Mouse (Mus musculus) liver, embryonic 14.5 days (tissue): ENCODE measurements around the gene Cfap74. TPM values are rescaled to one million over a fixed set of nuclear protein-coding genes. Genes with fewer than 3 reads are reported as not detected.
"Not testable (repeated sequence)": the region's sequence is repeated elsewhere in the genome, so short reads cannot be mapped to it uniquely, and the experiment has no call there.

Experiments used
- ATAC-seq: fragments of 200-750 bp; cut with Nextera tagmentation; 2 replicates; pipeline ENCODE4 v1.8.0; 2017; ENCODE audit warnings: moderate number of reproducible peaks, mild to moderate bottlenecking, moderate library complexity; ENCODE audit not compliant: insufficient read depth
- DNase-seq, 3 experiments: peaks; one replicate each; pipeline ENCODE4 v3.0.0-alpha.2; 2012 to 2013; ENCODE audit warnings: low read depth in 3 of 3, low spot score in 3 of 3
- H3K27ac ChIP-seq: fragments of 300-500 bp; sonication (generic); 2 replicates; pipeline ENCODE4 v1.5.1; 2014; ENCODE audit warnings: moderate library complexity, mild to moderate bottlenecking, control low read depth, inconsistent platforms
- H3K27me3 ChIP-seq: fragments of 300-500 bp; sonication (generic); 2 replicates; pipeline ENCODE4 v1.6.1; 2014; ENCODE audit warnings: mild to moderate bottlenecking, low read length, moderate library complexity; ENCODE audit not compliant: control insufficient read depth, insufficient read depth
- H3K36me3 ChIP-seq: fragments of 300-500 bp; sonication (generic); replicated peaks from 2 replicates; pipeline ENCODE4 v1.6.1; 2014; ENCODE audit warnings: low read depth; ENCODE audit not compliant: control insufficient read depth, insufficient read depth
- H3K4me1 ChIP-seq, 2 experiments: fragments of 200-500 bp in 1 of 2; fragments of 300-500 bp in 1 of 2; sonication (generic) in 1 of 2; replicated peaks; 2 replicates each; pipeline ENCODE4 v1.6.1; 2012 to 2014; ENCODE audit warnings: antibody characterized with exemption in 1 of 2, inconsistent platforms in 1 of 2, low read length in 1 of 2; ENCODE audit not compliant: control insufficient read depth in 2 of 2, insufficient read depth in 2 of 2
- H3K4me2 ChIP-seq: fragments of 300-500 bp; sonication (generic); 2 replicates; pipeline ENCODE4 v1.6.1; 2014; ENCODE audit warnings: low read depth, mild to moderate bottlenecking, control low read depth, moderate library complexity
- H3K4me3 ChIP-seq, 2 experiments: fragments of 200-500 bp in 1 of 2; fragments of 300-500 bp in 1 of 2; sonication (generic) in 1 of 2; 2 replicates each; pipeline ENCODE4 v1.5.1; 2012 to 2014; ENCODE audit warnings: low read depth in 2 of 2, low read length in 2 of 2, mild to moderate bottlenecking in 2 of 2, control low read depth in 1 of 2, inconsistent platforms in 1 of 2, moderate library complexity in 1 of 2; ENCODE audit not compliant: insufficient read depth in 1 of 2
- H3K9ac ChIP-seq: fragments of 300-500 bp; sonication (generic); replicated peaks from 2 replicates; pipeline ENCODE4 v1.6.1; 2014; ENCODE audit warnings: mild to moderate bottlenecking, control low read depth, moderate library complexity
- H3K9me3 ChIP-seq: fragments of 300-500 bp; sonication (generic); 2 replicates; pipeline ENCODE4 v1.6.1; 2016; ENCODE audit warnings: low read length, mixed read lengths; ENCODE audit not compliant: control insufficient read depth
- CTCF ChIP-seq: IDR thresholded peaks from 2 replicates; pipeline ENCODE4 v1.5.1; 2016; ENCODE audit warnings: antibody characterized with exemption, low read depth, control low read depth
- EP300 ChIP-seq: IDR thresholded peaks from 2 replicates; pipeline ENCODE4 v1.6.1; 2016; ENCODE audit warnings: antibody characterized with exemption, low read depth
- WGBS: fragments of 180-500 bp; shearing (Covaris S2); extraction: QIAGEN DNeasy Blood & Tissue Kit; methylation state at CpG from one replicate; pipeline ENCODE4 v1.1.7; 2014; ENCODE audit not compliant: insufficient replicate concordance; 5-methylcytosine and 5-hydroxymethylcytosine counted together
- polyA plus RNA-seq, 2 experiments: library from polyadenylated mRNA; depleted of rRNA in 1 of 2; stranded (reverse) in 1 of 2; unstranded in 1 of 2; fragments of >200 nt; fragmentation: Nextera tagmentation in 1 of 2; extraction: Ambion mirVana in 1 of 2; gene quantifications; 2 replicates each; pipeline versions ENCODE4 v1.2.1 to v1.2.3; 2012 to 2014

The Cfap74 gene
- polyA plus RNA-seq, 2 experiments, result 0.03 to 0.08 TPM

DNA sequence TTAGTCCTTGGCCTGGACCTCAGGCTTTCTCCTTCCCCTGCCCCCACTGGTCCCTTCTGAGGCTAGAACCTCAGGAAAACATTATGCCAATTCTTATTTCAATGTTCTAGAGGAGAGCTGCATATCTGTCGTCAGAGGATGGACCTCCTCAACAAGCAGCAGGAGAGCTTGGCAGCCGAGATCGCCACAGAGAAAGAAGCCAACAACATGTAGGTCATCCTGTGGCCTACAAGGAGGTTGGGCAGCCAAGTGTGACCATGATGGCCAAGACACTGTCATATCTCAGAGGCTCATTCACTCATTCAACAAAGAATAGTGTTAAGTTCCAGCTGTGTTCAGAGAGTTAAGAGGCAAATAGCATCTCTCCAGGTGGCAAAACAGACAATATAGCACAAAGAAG is 11.1 kb downstream of the Cfap74 start:
- Histone ChIP-seq H3K4me3 (no peak overlapping the region), H3K9me3 (no peaks in the 10 kb centered on the region), H3K4me2 (no peak overlapping the region), H3K9ac (no peak overlapping the region), H3K36me3 (no peaks in the 10 kb centered on the region), H3K27ac (no peak overlapping the region), H3K27me3 (no peaks in the 10 kb centered on the region), H3K4me1 (no peaks in the 10 kb centered on the region)
- DNase-seq (no peak), ATAC-seq (no peak)
- 60% methylated on average over 3 of the region's 3 CpGs for WGBS
- TF ChIP-seq CTCF, result no peak
- no peak for TF ChIP-seq EP300

DNA sequence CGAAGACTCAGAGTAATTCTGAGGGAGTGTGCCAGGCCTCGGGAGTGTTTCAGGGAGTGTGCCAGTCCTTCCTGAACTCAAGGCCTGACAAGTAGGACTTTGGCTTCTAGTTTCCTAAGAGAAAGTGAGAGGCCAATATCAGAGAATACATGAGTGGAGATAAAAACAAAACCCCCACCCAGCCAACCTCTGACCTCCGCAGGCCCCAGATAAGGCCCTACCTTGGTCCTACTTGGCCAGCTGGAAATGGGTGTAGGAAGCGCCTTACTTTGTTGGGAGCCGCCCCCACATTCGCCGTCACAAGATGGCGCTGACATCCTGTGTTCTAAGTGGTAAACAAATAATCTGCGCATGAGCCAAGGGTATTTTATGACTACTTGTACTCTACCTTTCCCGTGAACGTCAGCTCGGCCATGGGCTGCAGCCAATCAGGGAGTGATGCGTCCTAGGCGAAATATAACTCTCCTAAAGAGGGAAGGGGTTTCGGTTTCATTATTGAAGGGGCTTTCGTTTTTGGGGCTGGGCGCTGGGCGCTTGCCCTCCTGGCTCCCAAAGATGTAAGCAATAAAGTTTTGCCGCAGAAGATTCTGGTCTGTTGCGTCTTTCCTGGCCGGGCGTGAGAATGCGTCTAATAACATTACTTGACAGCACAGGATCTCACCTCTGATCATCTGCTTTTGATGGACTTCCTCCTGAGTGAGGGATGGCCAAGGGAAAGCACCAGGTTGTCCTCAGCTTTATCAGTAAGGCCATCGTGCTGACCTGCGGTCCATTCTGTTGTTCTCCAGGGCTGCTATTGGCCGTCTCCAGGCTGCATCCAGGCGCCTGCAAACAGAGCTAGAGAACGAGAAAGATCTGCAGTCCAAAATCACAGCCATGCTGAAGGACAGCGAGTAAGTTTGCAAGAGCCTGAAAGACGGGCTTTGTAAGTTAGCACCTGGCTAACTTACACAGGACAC is 12.7 kb downstream of the Cfap74 start:
- H3K4me3 ChIP-seq, H3K4me1 ChIP-seq, H3K9me3 ChIP-seq, H3K9ac ChIP-seq, H3K4me2 ChIP-seq, ATAC-seq, H3K27ac ChIP-seq, DNase-seq, H3K36me3 ChIP-seq, H3K27me3 ChIP-seq: not testable (repeated sequence)
- 68% methylated on average over 20 of the region's 30 CpGs for WGBS

DNA sequence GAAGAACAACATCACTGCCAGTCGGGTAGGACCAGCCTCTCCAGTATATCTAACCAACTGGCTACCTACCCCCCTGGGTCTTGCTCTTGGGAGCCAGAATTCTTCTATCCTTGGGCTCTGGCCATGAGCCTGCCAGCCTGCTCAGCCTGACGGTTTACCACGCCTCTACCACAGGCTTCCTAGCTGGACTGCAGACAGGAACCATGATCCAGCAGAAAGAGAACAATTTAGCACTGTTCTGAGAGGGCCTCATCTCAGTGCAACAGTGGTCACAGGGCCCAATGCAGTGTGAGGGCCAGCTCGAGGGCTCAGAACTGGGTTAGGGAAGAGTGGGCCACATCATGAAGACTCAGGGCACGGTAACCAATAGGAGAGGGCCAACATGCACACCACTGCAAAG is 15.0 kb downstream of the Cfap74 start:
- TF ChIP-seq CTCF, result no peak
- TF ChIP-seq EP300, result no peak
- Histone ChIP-seq H3K4me1 (no peaks in the 10 kb centered on the region), H3K4me2 (no peak overlapping the region), H3K9ac (no peak overlapping the region), H3K9me3 (no peaks in the 10 kb centered on the region), H3K27me3 (no peaks in the 10 kb centered on the region), H3K27ac (no peak overlapping the region), H3K36me3 (no peaks in the 10 kb centered on the region), H3K4me3 (no peak overlapping the region)
- ATAC-seq, result no peak
- no peak for DNase-seq
- WGBS, result 54% methylated on average over 5 of the region's 5 CpGs

DNA sequence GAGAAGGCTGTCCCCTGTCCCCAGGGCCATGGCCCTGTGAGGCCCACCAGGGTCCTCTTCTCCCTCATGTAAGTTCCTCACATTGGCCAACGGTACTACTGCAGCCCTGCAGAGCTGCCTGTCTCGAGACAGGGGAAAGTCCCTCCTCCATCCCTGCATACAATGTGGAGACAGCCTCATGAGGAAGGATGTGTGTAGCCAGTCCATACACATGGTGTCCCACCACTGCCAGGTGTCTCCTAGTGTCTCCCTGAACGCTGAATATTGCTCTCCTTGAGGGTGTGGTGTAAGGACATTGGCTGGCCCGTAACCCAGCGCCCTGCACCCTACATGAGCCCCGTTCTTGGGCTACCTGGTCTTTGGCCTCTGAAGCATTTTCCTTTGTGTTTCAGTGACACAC is 17.3 kb downstream of the Cfap74 start:
- no peak for ATAC-seq

DNA sequence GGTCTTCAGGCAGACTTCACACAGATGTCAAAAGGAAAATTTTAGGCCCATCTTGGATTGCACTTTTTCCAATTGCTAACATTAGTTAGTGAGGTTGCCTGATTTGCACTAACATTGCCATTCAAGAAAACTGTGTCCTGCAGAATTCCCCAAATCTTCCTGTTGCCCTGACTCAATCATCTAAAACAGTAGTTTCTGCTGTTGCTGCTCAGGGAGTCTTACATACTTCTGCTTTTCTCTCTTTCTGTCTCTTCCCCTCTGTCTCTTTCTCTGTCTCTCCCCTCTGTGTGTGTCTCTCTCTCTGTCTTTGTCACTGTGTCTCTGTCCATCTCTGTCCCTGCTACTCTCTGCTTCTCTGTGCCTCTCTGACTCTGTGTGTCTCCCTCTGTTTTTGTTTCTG is 19.5 kb downstream of the Cfap74 start:
- Histone ChIP-seq H3K36me3 (no peaks in the 10 kb centered on the region), H3K9me3 (no peaks in the 10 kb centered on the region), H3K27ac (no peak overlapping the region), H3K27me3 (no peaks in the 10 kb centered on the region), H3K4me1 (no peaks in the 10 kb centered on the region), H3K9ac (no peak overlapping the region), H3K4me2 (no peak overlapping the region), H3K4me3 (no peak overlapping the region)
- ATAC-seq, result no peak
- no peak for TF ChIP-seq EP300
- TF ChIP-seq CTCF, result no peak
- no peak for DNase-seq

More for the DNA sequence above, 17.3 kb downstream of the Cfap74 start:
- Histone ChIP-seq H3K9ac (no peak overlapping the region), H3K9me3 (no peaks in the 10 kb centered on the region), H3K4me1 (no peaks in the 10 kb centered on the region), H3K27ac (no peak overlapping the region), H3K27me3 (no peaks in the 10 kb centered on the region), H3K4me2 (no peak overlapping the region), H3K4me3 (no peak overlapping the region), H3K36me3 (no peaks in the 10 kb centered on the region)
- 51% methylated on average over 6 of the region's 6 CpGs for WGBS
- no peak for DNase-seq
- TF ChIP-seq EP300 (no peak), CTCF (no peak)
